Mouse (Mus musculus) forebrain, embryonic 16.5 days (tissue): ENCODE results near the gene Kif16b. TPM values are rescaled to one million over a fixed set of nuclear protein-coding genes. Genes with fewer than 3 reads are reported as not detected.

ENCODE experiments used
- ATAC-seq: fragments of 200-750 bp; cut with Nextera tagmentation; 2 replicates; pipeline ENCODE4 v1.8.0; 2017; ENCODE audit warnings: mild to moderate bottlenecking, moderate library complexity
- H3K27ac ChIP-seq: fragments of 300-500 bp; sonication (generic); 2 replicates; pipeline ENCODE4 v1.5.1; 2014; ENCODE audit warnings: low read length, control low read depth
- H3K27me3 ChIP-seq: fragments of 300-500 bp; sonication (generic); replicated peaks from 2 replicates; pipeline ENCODE4 v1.6.1; 2014; ENCODE audit warnings: low read length; ENCODE audit not compliant: control insufficient read depth, insufficient read depth
- H3K36me3 ChIP-seq: fragments of 300-500 bp; sonication (generic); 2 replicates; pipeline ENCODE4 v1.6.1; 2014; ENCODE audit not compliant: control insufficient read depth, insufficient read depth
- H3K4me1 ChIP-seq: fragments of 300-500 bp; sonication (generic); replicated peaks from 2 replicates; pipeline ENCODE4 v1.6.1; 2014; ENCODE audit warnings: low read length; ENCODE audit not compliant: control insufficient read depth, insufficient read depth
- H3K4me2 ChIP-seq: fragments of 300-500 bp; sonication (generic); 2 replicates; pipeline ENCODE4 v1.6.1; 2014; ENCODE audit warnings: mild to moderate bottlenecking, low read length, control low read depth
- H3K4me3 ChIP-seq: fragments of 300-500 bp; sonication (generic); replicated peaks from 2 replicates; pipeline ENCODE4 v1.5.1; 2014; ENCODE audit warnings: mild to moderate bottlenecking, low read length, control low read depth
- H3K9ac ChIP-seq: fragments of 300-500 bp; sonication (generic); replicated peaks from 2 replicates; pipeline ENCODE4 v1.6.1; 2014; ENCODE audit warnings: low read depth, low read length, control low read depth
- H3K9me3 ChIP-seq: fragments of 300-500 bp; sonication (generic); 2 replicates; pipeline ENCODE4 v1.6.1; 2016; ENCODE audit warnings: low read length; ENCODE audit not compliant: control insufficient read depth
- WGBS: fragments of 180-500 bp; shearing (Covaris S2); extraction: QIAGEN DNeasy Blood & Tissue Kit; methylation state at CpG from one replicate; pipeline ENCODE4 v1.1.7; 2014; 5-methylcytosine and 5-hydroxymethylcytosine counted together
- polyA plus RNA-seq: library from polyadenylated mRNA; unstranded; fragments of >200 nt; fragmentation: Nextera tagmentation; extraction: Ambion mirVana; gene quantifications from 2 replicates; pipeline ENCODE4 v1.2.1, GENCODE M21; 2015

The Kif16b gene
- polyA plus RNA-seq, 1 experiment from 2014 or later = 2.7 TPM

GRCm38 (mm10) chr2:142621152-142621551, 280.2 kb downstream of the Kif16b start:
- WGBS = 93% methylated on average over 4 of the region's 4 CpGs
- H3K9me3 ChIP-seq = no peaks in the 10 kb centered on the region
- ATAC-seq = no peak
- no peaks in the 10 kb centered on the region for H3K36me3 ChIP-seq
- H3K9ac ChIP-seq = no peak overlapping the region
- H3K4me1 ChIP-seq = no peaks in the 10 kb centered on the region
- H3K4me2 ChIP-seq = no peak overlapping the region
- H3K27me3 ChIP-seq = no peaks in the 10 kb centered on the region
- H3K4me3 ChIP-seq = no peak overlapping the region
- no peak overlapping the region for H3K27ac ChIP-seq

GRCm38 (mm10) chr2:142619926-142620325, 281.4 kb downstream of the Kif16b start:
- ATAC-seq = no peak
- Histone ChIP-seq H3K9ac (no peak overlapping the region), H3K36me3 (no peaks in the 10 kb centered on the region), H3K4me3 (no peak overlapping the region), H3K4me1 (0 out of 2 replicates have a peak, but pooled peaks cover under 1% of the 10 kb centered on the region), H3K9me3 (no peaks in the 10 kb centered on the region), H3K27me3 (no peaks in the 10 kb centered on the region), H3K4me2 (no peak overlapping the region), H3K27ac (no peak overlapping the region)

- no peaks in the 10 kb centered on the region for H3K9me3 ChIP-seq
- peaks cover 10% of the 10 kb centered on the region for H3K4me1 ChIP-seq
- H3K4me2 ChIP-seq = no peak overlapping the region
- H3K27ac ChIP-seq = 0 out of 2 replicates have a peak overlapping the region, but pooled peaks have one; percentile 18
- peak; percentile 38; the same call in 1 of the 2 replicates for ATAC-seq
- H3K27me3 ChIP-seq = no peaks in the 10 kb centered on the region
- H3K4me3 ChIP-seq = no peak overlapping the region
- no peaks in the 10 kb centered on the region for H3K36me3 ChIP-seq
- 66% methylated on average over 5 of the region's 5 CpGs for WGBS
- H3K9ac ChIP-seq = no peak overlapping the region
These were observed 286.8 kb downstream of the Kif16b start for GRCm38 (mm10) chr2:142614535-142614934.

GRCm38 (mm10) chr2:142612359-142612953, 288.9 kb downstream of the Kif16b start:
- no peak overlapping the region for H3K4me3 ChIP-seq
- H3K9me3 ChIP-seq = no peaks in the 10 kb centered on the region
- WGBS = 78% methylated on average over 5 of the region's 5 CpGs
- H3K4me1 ChIP-seq = peaks cover 14% of the 10 kb centered on the region
- H3K27me3 ChIP-seq = no peaks in the 10 kb centered on the region
- no peak for ATAC-seq
- H3K27ac ChIP-seq = no peak overlapping the region
- no peaks in the 10 kb centered on the region for H3K36me3 ChIP-seq
- H3K4me2 ChIP-seq = no peak overlapping the region
- H3K9ac ChIP-seq = no peak overlapping the region

GRCm38 (mm10) chr2:142611113-142611512, 290.2 kb downstream of the Kif16b start:
- Histone ChIP-seq H3K27me3 (no peaks in the 10 kb centered on the region), H3K4me3 (no peak overlapping the region), H3K9ac (no peak overlapping the region), H3K4me2 (no peak overlapping the region), H3K4me1 (peaks cover 14% of the 10 kb centered on the region), H3K9me3 (no peaks in the 10 kb centered on the region), H3K36me3 (no peaks in the 10 kb centered on the region), H3K27ac (no peak overlapping the region)
- WGBS = 58% methylated on average over 6 of the region's 6 CpGs
- peak; percentile 92 for ATAC-seq

- no peak for ATAC-seq
- Histone ChIP-seq H3K4me3 (no peak overlapping the region), H3K27me3 (no peaks in the 10 kb centered on the region), H3K4me1 (peaks cover 14% of the 10 kb centered on the region), H3K4me2 (no peak overlapping the region), H3K27ac (no peak overlapping the region), H3K9ac (no peak overlapping the region), H3K9me3 (no peaks in the 10 kb centered on the region), H3K36me3 (no peaks in the 10 kb centered on the region)
- 92% methylated on average over 5 of the region's 5 CpGs for WGBS
These were observed 291.1 kb downstream of the Kif16b start for GRCm38 (mm10) chr2:142610206-142610605.

GRCm38 (mm10) chr2:142608778-142609177, 292.6 kb downstream of the Kif16b start:
- Histone ChIP-seq H3K4me3 (no peak overlapping the region), H3K27me3 (no peaks in the 10 kb centered on the region), H3K36me3 (no peaks in the 10 kb centered on the region), H3K4me2 (no peak overlapping the region), H3K27ac (no peak overlapping the region), H3K9me3 (no peaks in the 10 kb centered on the region), H3K4me1 (peaks cover 7% of the 10 kb centered on the region; the same call in 1 of the 2 replicates), H3K9ac (no peak overlapping the region)
- 76% methylated on average over 17 of the region's 17 CpGs for WGBS
- ATAC-seq = peak; percentile 41

- no peak overlapping the region for H3K4me3 ChIP-seq
- no peak for ATAC-seq
- no peak overlapping the region for H3K4me2 ChIP-seq
- no peaks in the 10 kb centered on the region for H3K27me3 ChIP-seq
- H3K36me3 ChIP-seq = no peaks in the 10 kb centered on the region
- peaks cover 4% of the 10 kb centered on the region; the same call in 1 of the 2 replicates for H3K4me1 ChIP-seq
- H3K27ac ChIP-seq = no peak overlapping the region
- no peaks in the 10 kb centered on the region for H3K9me3 ChIP-seq
- WGBS = 84% methylated on average over 4 of the region's 4 CpGs
- no peak overlapping the region for H3K9ac ChIP-seq
These were observed 296.6 kb downstream of the Kif16b start for GRCm38 (mm10) chr2:142604762-142605161.

GRCm38 (mm10) chr2:142603210-142603609, 298.1 kb downstream of the Kif16b start:
- Histone ChIP-seq H3K4me1 (0 out of 2 replicates have a peak, but pooled peaks cover 5% of the 10 kb centered on the region), H3K36me3 (no peaks in the 10 kb centered on the region), H3K4me3 (no peak overlapping the region), H3K27ac (no peak overlapping the region), H3K9ac (no peak overlapping the region), H3K27me3 (no peaks in the 10 kb centered on the region), H3K4me2 (no peak overlapping the region), H3K9me3 (no peaks in the 10 kb centered on the region)
- WGBS = 57% methylated on average over 2 of the region's 2 CpGs
- ATAC-seq = no peak

- no peak overlapping the region for H3K4me2 ChIP-seq
- no peak overlapping the region for H3K27ac ChIP-seq
- H3K9me3 ChIP-seq = no peaks in the 10 kb centered on the region
- H3K27me3 ChIP-seq = no peaks in the 10 kb centered on the region
- H3K4me3 ChIP-seq = no peak overlapping the region
- H3K4me1 ChIP-seq = 0 out of 2 replicates have a peak, but pooled peaks cover 5% of the 10 kb centered on the region
- WGBS = 58% methylated on average over 4 of the region's 4 CpGs
- no peaks in the 10 kb centered on the region for H3K36me3 ChIP-seq
- no peak for ATAC-seq
- H3K9ac ChIP-seq = no peak overlapping the region
These were observed 302.1 kb downstream of the Kif16b start for GRCm38 (mm10) chr2:142599235-142599634.
